ENCODE assay signal across 21 mouse cellular contexts in genomic region chr5:90393764-90394163, GRCm38 (mm10). TPM values are rescaled to one million over a fixed set of nuclear protein-coding genes. Genes with fewer than 3 reads are reported as not detected.
A peak's percentile ranks its signal among the peaks of the same experiment; 100 is the strongest.
DNase-seq lines count a peak whose midpoint lies in the region; ATAC-seq and TF ChIP-seq lines count a peak whose summit lies in the region.
"Had no signal": no experiment of that assay in that cellular context is flagged by ENCODE, and none has a peak within 500 bp of the region (broad histone marks: within the 10 kb centered on the region; RNA-seq: fewer than 3 reads in every experiment).

No protein-coding gene starts in this region.

- WGBS in lung, embryonic 14.5 days, result 52% methylated on average over 5 of the region's 5 CpGs

- no peak overlapping the region for H3K4me2 ChIP-seq in lung, embryonic 14.5 days
- H3K4me2 ChIP-seq: hindbrain, embryonic 13.5 days had no signal

- no peak overlapping the region for H3K9ac ChIP-seq in lung, embryonic 14.5 days
- H3K9ac ChIP-seq: hindbrain, embryonic 13.5 days had no signal

- H3K36me3 ChIP-seq in lung, embryonic 14.5 days (ENCODE audit: insufficient read depth), result no peaks in the 10 kb centered on the region
- H3K36me3 ChIP-seq: embryonic facial prominence, embryonic 10.5 days; heart, embryonic 10.5 days; hindbrain, embryonic 13.5 days had no signal

- peak; percentile 72 for ATAC-seq in frontal cortex, adult (ENCODE audit: low TSS enrichment)
- ATAC-seq in lung, embryonic 14.5 days (ENCODE audit: insufficient read depth), result no peak
- ATAC-seq: activated CD4-positive, CD25-positive, alpha-beta regulatory T cell, adult 4 months; CD4-positive, CD25-positive, alpha-beta regulatory T cell, adult 4 months; forebrain, embryonic 16.5 days; intestine, embryonic 16.5 days; Patski had no signal

- no peak overlapping the region for H3K27ac ChIP-seq in lung, embryonic 14.5 days (ENCODE audit: low read depth)
- H3K27ac ChIP-seq: embryonic facial prominence, embryonic 10.5 days; heart, embryonic 10.5 days; hindbrain, embryonic 13.5 days had no signal

- no peaks in the 10 kb centered on the region for H3K4me1 ChIP-seq in lung, embryonic 14.5 days (ENCODE audit: insufficient read depth)
- H3K4me1 ChIP-seq: embryonic facial prominence, embryonic 10.5 days; heart, embryonic 10.5 days; hindbrain, embryonic 13.5 days had no signal

- no peaks in the 10 kb centered on the region for H3K9me3 ChIP-seq in lung, embryonic 14.5 days (ENCODE audit: low read depth, low read length)
- H3K9me3 ChIP-seq: embryonic facial prominence, embryonic 10.5 days; heart, embryonic 10.5 days; hindbrain, embryonic 13.5 days had no signal

- no peak for TF ChIP-seq CTCF in lung, embryonic 14.5 days (IDR thresholded peaks at IDR 0.05; ENCODE audit: low read depth)

- DNase-seq in frontal cortex, postnatal 10 days (ENCODE audit: low spot score in 2 of 2), result no peak
- DNase-seq in lung, embryonic 14.5 days, result peak; percentile 8
- no peak for DNase-seq in lung, adult 18-20 months
- peak; percentile 49 for DNase-seq in 416B (ENCODE audit: low read depth)
- DNase-seq in brain, adult 2 months (ENCODE audit: low read depth, low spot score), result peak; percentile 17
- no peak for DNase-seq in gastrocnemius, postnatal 10 days
- DNase-seq: adrenal gland, postnatal 14 days; B cell, adult 2 months; cerebellum, adult 2 months; cerebellum, postnatal 10 days; heart, adult 18-20 months; heart, postnatal 10 days had no signal

- H3K27me3 ChIP-seq in lung, embryonic 14.5 days (ENCODE audit: insufficient read depth, low read length), result no peaks in the 10 kb centered on the region
- H3K27me3 ChIP-seq: hindbrain, embryonic 13.5 days had no signal

- H3K4me3 ChIP-seq in lung, embryonic 14.5 days (ENCODE audit: low read depth, low read length), result no peak overlapping the region
- H3K4me3 ChIP-seq: embryonic facial prominence, embryonic 10.5 days; heart, embryonic 10.5 days; hindbrain, embryonic 13.5 days had no signal

RNA-seq across cellular contexts. Expression of gene Gm9958, which starts 26.8 kb away (rescaled TPM):
- 5.8 and 6.6 TPM in 2 replicates for polyA plus RNA-seq in lung, embryonic 14.5 days (2014; fragmentation: Nextera tagmentation; extraction: Ambion mirVana)
- 1 to 10 TPM; 1.0 to 1.6 TPM for total RNA-seq in gastrocnemius, postnatal 10 days (2021)

RNA-seq across cellular contexts. Expression of gene Ankrd17, which starts 27.4 kb away (rescaled TPM):
- polyA plus RNA-seq in lung, embryonic 14.5 days (2014; fragmentation: Nextera tagmentation; extraction: Ambion mirVana), result 31.3 and 32.9 TPM in 2 replicates
- total RNA-seq in gastrocnemius, postnatal 10 days (2021), result 10 to 100 TPM; 49.5 to 65.3 TPM

Comparison
In these comparisons a context has a peak if more than half of its experiments do, and no peak if none do; other contexts are left out.
1. DNase-seq: peak in lung, embryonic 14.5 days (single experiment), 416B (single experiment) and brain, adult 2 months (single experiment); none in frontal cortex, postnatal 10 days (0 of 2), lung, adult 18-20 months (0 of 2) and gastrocnemius, postnatal 10 days (single experiment).